Mouse (Mus musculus) midbrain, embryonic 10.5 days (tissue): Measurements from ENCODE around the gene Pdzrn3. TPM values are rescaled to one million over a fixed set of nuclear protein-coding genes. Genes with fewer than 3 reads are reported as not detected.

Source experiments
- DNase-seq: peaks from one replicate; pipeline ENCODE4 v3.0.0-alpha.2; 2017; ENCODE audit warnings: low spot score
- H3K27ac ChIP-seq: fragments of 300-500 bp; sonication (generic); replicated peaks from 2 replicates; pipeline ENCODE4 v1.5.1; 2016; ENCODE audit warnings: mild to moderate bottlenecking
- H3K27me3 ChIP-seq: fragments of 300-500 bp; sonication (generic); 2 replicates; pipeline ENCODE4 v1.6.1; 2016; ENCODE audit warnings: low read depth, mild to moderate bottlenecking; ENCODE audit not compliant: poor library complexity, severe bottlenecking
- H3K36me3 ChIP-seq: fragments of 300-500 bp; sonication (generic); 2 replicates; pipeline ENCODE4 v1.6.1; 2016; ENCODE audit warnings: mild to moderate bottlenecking, moderate library complexity
- H3K4me1 ChIP-seq: fragments of 300-500 bp; sonication (generic); 2 replicates; pipeline ENCODE4 v1.6.1; 2016
- H3K4me3 ChIP-seq: fragments of 300-500 bp; sonication (generic); 2 replicates; pipeline ENCODE4 v1.5.1; 2016; ENCODE audit warnings: mild to moderate bottlenecking, moderate library complexity
- H3K9me3 ChIP-seq: fragments of 300-500 bp; sonication (generic); replicated peaks from 2 replicates; pipeline ENCODE4 v1.6.1; 2016; ENCODE audit warnings: mild to moderate bottlenecking
- WGBS: fragments of 180-500 bp; shearing (Covaris S2); methylation state at CpG from one replicate; pipeline ENCODE4 v1.1.7; 2016; 5-methylcytosine and 5-hydroxymethylcytosine counted together
- polyA plus RNA-seq: library from polyadenylated mRNA; unstranded; fragments of >200 nt; fragmentation: Nextera tagmentation; extraction: Ambion mirVana; gene quantifications from 2 replicates; pipeline ENCODE4 v1.2.1, GENCODE M21; 2016

Gene Pdzrn3
- polyA plus RNA-seq, 1 experiment from 2014 or later: 5.4 TPM

DNA sequence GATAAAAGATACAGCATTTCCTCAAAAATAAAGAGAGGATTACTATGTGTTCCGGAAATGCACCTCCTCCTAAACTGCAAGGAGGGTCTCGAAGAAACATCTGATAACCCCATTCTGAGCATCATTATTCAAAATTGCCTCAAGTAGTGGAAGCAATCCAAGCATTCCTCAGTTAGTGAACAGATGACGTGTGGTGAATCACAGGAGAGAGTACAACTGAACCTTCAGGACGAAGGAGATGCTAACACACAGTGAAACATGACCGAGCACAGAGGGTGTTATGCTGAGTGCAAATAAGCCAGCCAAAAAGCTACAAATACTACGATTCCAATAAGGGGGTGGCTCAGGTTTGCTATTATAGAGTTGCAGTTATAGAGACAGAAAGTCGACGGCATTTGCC, 101.4 kb downstream of the Pdzrn3 start:
- WGBS: 87% methylated on average over 8 of the region's 8 CpGs
- H3K27ac ChIP-seq: no peak overlapping the region
- no peaks in the 10 kb centered on the region for H3K36me3 ChIP-seq
- H3K4me1 ChIP-seq: peaks cover 45% of the 10 kb centered on the region
- H3K9me3 ChIP-seq: no peaks in the 10 kb centered on the region
- H3K4me3 ChIP-seq: no peak overlapping the region
- DNase-seq: no peak
- H3K27me3 ChIP-seq: peaks cover 70% of the 10 kb centered on the region

DNA sequence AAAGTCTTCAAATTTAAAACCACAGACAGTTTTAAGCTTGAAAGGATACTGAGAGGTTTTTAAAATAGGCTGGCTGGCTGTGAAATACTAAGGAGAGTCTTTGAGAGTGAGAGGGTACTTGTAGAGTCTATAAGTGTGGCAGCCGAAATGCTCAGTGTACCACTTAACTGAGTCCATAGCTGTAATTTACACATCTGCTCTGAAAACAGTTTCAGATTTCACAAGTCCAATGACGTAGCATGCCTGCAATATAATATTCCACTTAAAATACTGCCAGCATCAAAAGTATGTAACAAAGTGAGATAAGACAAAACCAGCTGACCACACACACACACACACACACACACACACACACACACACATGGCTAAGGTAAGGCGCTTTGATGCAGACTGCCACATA, 101.9 kb downstream of the Pdzrn3 start:
- no peak for DNase-seq
- Histone ChIP-seq H3K27ac (no peak overlapping the region), H3K27me3 (peaks cover 74% of the 10 kb centered on the region), H3K36me3 (no peaks in the 10 kb centered on the region), H3K4me3 (no peak overlapping the region), H3K9me3 (no peaks in the 10 kb centered on the region), H3K4me1 (peaks cover 40% of the 10 kb centered on the region)
- 83% methylated on average over 3 of the region's 3 CpGs for WGBS

DNA sequence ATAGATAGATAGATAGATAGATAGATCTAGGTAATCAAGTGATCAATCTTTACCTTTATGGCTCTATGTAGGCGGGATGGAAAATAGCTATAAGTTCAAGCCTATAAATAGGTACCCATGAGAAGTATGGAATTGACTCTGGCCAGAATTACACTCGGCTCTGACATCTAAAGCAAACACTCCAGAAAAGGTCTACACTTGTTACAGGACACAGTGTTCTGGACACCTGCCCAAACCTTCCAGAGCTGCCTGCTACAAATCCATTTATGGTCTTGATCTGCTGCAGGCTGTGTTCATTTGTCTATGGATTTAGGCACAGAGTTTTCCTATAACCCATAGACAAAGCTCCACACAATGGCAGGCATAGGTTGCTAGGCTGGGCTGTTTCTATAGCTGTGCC, 102.9 kb downstream of the Pdzrn3 start:
- Histone ChIP-seq H3K27ac (no peak overlapping the region), H3K9me3 (no peaks in the 10 kb centered on the region), H3K27me3 (peaks cover 80% of the 10 kb centered on the region), H3K4me1 (peaks cover 41% of the 10 kb centered on the region), H3K36me3 (no peaks in the 10 kb centered on the region), H3K4me3 (no peak overlapping the region)
- DNase-seq: no peak
- 86% methylated on average over 2 of the region's 2 CpGs for WGBS

DNA sequence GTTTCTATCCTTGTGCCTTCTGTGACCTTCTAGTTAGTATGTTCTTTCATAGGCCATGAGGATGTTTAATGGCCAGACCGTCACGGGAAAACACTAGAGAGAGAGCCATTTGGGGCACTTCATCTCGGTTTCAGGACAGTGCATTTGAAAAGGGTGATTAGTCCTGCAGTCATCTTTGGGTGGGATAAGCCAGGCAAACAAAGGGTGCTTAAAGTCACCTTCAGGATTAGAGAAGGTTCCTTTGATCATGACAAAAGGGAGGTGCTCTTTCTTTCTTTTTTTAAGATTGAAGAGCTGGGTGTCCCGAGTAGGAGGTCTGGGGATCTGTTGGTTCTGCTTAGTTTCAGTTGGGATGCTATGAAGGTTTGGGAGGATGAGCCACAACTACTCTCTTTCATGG, 105.4 kb downstream of the Pdzrn3 start:
- Histone ChIP-seq H3K4me1 (peaks cover 52% of the 10 kb centered on the region), H3K27me3 (peaks cover 71% of the 10 kb centered on the region), H3K4me3 (no peak overlapping the region), H3K27ac (no peak overlapping the region), H3K36me3 (no peaks in the 10 kb centered on the region), H3K9me3 (no peaks in the 10 kb centered on the region)
- DNase-seq: no peak
- 5% methylated on average over 4 of the region's 4 CpGs for WGBS

DNA sequence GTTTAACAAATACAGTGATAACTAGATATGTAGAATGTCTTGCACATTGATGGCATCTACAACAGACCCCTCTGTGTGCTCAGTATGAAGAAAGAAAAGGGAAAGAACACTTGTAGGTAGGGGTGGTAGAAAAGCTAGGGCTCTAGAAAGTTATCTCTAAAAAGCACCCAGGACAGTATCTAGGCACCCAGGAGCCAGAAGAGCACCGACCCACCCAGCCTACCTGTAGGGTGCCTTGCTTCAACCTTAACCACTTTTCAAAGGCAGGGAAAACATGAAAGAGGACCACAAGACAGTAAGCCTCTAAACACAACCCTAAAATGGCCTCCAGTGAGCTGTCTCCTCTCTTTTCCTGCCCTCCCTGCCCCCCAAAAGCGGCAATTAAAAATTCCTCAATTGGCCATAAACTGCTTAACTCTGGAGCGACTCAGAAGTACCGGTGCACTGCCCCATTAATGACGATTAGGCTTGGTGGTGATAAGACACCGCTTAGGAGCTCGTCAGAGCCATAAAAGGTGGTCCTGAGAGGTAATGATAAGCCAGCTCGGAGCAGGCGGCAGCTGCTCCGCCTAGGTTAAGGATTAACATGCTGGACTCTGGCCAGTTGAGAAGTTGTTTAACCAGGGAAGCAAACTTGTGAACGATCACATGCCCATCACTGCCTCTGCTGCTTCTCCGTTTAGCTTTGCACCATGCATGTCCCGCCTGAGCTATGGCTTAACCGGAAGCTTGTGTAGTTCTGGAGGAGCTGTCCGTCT, 106.1 kb downstream of the Pdzrn3 start:
- peaks cover 59% of the 10 kb centered on the region for H3K4me1 ChIP-seq
- no peaks in the 10 kb centered on the region for H3K9me3 ChIP-seq
- H3K36me3 ChIP-seq: no peaks in the 10 kb centered on the region
- peaks cover 66% of the 10 kb centered on the region for H3K27me3 ChIP-seq
- DNase-seq: no peak
- WGBS: 33% methylated on average over 15 of the region's 15 CpGs
- no peak overlapping the region for H3K27ac ChIP-seq
- H3K4me3 ChIP-seq: no peak overlapping the region

DNA sequence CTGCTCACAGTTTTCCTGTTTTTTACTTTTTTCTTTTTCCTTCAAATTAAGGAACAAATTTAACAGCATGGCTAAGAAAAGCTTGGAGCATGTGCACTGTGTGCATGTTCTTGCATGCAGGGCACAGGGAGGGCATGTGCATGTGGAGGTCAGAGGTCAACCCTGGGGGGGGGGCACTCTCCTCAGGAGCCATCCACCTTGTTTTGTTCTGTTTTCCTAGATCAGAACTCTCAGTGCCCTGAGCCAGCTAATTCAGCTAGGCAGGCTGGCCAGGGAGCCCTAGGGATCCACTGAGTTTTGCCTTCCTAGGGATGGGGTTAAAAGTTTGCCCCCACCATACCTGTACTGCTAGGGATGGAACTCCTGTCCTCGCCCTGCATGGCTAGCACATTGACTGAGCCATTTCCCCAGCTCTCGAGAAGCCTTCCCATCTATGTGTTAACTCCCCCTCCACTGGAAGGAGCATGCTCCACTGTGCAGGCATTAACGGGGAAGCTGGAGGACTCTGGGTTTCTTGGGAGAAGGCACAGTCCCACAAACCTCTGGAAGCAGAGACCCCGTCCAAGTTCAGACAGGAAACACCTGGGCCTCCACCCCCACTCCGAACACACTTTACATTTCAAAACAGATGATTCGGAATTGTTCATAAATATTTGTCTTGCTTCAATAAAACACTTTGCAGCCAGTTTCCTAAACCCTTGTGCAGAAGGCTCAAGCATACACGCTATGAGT, 107.4 kb downstream of the Pdzrn3 start:
- H3K4me1 ChIP-seq: peaks cover 67% of the 10 kb centered on the region
- H3K36me3 ChIP-seq: no peaks in the 10 kb centered on the region
- 53% methylated on average over 7 of the region's 7 CpGs for WGBS
- no peaks in the 10 kb centered on the region for H3K9me3 ChIP-seq
- peak overlapping the region; percentile 52; the same call in 1 of the 2 replicates for H3K27ac ChIP-seq
- no peak for DNase-seq
- peaks cover 65% of the 10 kb centered on the region for H3K27me3 ChIP-seq
- H3K4me3 ChIP-seq: no peak overlapping the region

DNA sequence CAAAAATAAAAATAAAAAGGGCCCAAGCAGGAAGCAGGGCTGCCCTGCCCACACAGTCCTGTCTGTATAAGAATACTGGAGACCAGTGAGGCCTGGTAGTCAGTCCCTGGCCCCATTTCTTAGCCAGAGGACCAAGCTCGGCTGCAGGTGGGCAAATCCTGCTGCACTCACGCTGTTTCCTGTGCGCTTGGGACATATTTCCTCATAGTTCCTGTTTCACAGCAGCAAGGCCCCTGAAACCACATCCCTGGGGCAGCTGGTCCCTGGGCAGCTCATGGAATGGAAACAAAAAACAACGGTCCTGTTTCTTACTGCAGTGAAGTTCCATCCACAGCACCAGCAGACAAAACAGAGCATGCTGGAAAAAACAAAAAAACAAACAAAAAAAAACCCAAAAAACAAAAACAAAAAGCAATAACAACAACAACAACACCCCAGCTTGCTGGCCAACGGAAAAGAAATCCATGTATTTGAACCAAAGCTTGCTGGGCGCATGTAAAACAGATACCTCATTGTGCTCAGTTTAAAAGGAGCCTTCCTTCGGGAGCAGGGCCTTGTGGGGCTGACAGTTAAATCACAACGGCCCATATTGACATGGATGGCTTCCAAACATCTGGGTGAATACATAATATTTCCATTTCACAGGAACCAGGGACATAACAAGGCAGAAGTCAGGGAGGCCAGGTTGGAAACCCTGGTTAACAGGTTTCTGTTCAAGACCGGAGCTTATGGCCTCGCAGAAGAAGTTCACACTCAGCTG, 108.2 kb downstream of the Pdzrn3 start:
- H3K9me3 ChIP-seq: no peaks in the 10 kb centered on the region
- WGBS: 40% methylated on average over 10 of the region's 10 CpGs
- H3K4me3 ChIP-seq: no peak overlapping the region
- peak overlapping the region; percentile 52; the same call in 1 of the 2 replicates for H3K27ac ChIP-seq
- DNase-seq: no peak
- H3K27me3 ChIP-seq: peaks cover 66% of the 10 kb centered on the region
- H3K36me3 ChIP-seq: no peaks in the 10 kb centered on the region
- peaks cover 71% of the 10 kb centered on the region for H3K4me1 ChIP-seq

DNA sequence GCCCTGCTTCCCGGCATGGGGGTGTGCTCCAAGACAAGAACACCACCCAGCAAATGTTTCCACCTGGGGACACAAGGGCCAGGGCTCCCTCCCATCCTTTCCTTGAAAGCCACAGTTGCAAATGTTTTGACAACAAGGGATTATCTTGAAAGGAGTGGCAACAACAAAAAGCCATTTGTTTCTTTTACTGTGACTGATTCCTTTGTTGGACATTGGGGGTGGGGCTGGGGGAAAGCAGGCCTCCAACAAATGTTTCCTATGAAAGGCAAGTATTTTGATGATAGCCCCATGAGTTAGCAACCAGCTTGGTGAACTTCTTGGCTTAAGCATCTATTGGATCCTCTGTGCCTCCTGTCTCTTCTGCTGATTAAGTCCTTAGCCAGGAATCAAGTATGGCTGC, 109.4 kb downstream of the Pdzrn3 start:
- no peak for DNase-seq
- Histone ChIP-seq H3K4me1 (peaks cover 84% of the 10 kb centered on the region), H3K9me3 (no peaks in the 10 kb centered on the region), H3K27me3 (peaks cover 61% of the 10 kb centered on the region), H3K36me3 (no peaks in the 10 kb centered on the region), H3K4me3 (no peak overlapping the region), H3K27ac (no peak overlapping the region; the same call in 1 of the 2 replicates)
- WGBS: 5% methylated on average over 1 of the region's 1 CpGs

DNA sequence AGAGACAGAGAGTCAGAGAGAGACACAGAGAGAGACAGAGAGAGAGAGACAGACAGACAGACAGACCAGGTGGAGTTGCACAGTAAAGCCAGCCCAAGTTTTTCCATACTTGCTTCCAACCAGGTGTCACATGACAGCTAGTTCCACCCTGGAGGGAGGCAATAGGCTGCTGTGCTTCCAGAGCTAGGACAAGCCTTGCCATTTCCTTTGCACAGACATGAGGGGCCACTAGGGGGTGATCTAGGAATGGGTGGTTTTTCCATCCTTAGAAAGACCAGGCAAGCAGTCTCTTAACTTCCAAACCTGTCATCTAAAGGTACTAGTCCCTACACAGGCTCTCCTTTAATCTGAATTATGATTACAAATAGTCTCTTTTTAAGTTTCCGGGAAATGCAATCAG, 110.9 kb downstream of the Pdzrn3 start:
- Histone ChIP-seq H3K36me3 (no peaks in the 10 kb centered on the region), H3K4me1 (peaks cover 89% of the 10 kb centered on the region), H3K27ac (no peak overlapping the region), H3K27me3 (peaks cover 47% of the 10 kb centered on the region), H3K9me3 (no peaks in the 10 kb centered on the region), H3K4me3 (no peak overlapping the region)
- DNase-seq: peak; percentile 64
- 31% methylated on average over 1 of the region's 1 CpGs for WGBS

DNA sequence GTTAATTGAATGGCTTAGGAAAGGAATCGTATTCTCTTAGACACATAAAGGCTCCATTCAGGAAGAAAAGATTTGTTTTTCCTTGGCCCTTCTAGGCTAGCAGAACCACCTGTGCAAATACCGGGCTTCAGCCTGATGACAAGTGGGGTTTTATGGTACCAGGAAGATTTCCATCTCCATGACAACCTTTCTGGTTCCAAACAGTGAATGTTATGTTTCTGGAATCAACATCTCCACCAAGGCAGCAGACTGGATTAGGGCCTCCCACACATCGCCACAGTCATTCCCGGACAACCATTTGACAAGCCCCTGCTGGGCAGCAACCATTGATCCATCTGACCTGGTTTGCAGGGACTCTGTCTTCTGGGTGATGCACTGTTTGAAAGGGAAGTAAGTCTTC, 114.2 kb downstream of the Pdzrn3 start:
- no peaks in the 10 kb centered on the region for H3K36me3 ChIP-seq
- peak; percentile 49 for DNase-seq
- no peaks in the 10 kb centered on the region for H3K9me3 ChIP-seq
- H3K4me1 ChIP-seq: peaks cover 63% of the 10 kb centered on the region
- 7% methylated on average over 4 of the region's 4 CpGs for WGBS
- peaks cover 23% of the 10 kb centered on the region for H3K27me3 ChIP-seq
- no peak overlapping the region; the same call in 1 of the 2 replicates for H3K27ac ChIP-seq
- H3K4me3 ChIP-seq: no peak overlapping the region

DNA sequence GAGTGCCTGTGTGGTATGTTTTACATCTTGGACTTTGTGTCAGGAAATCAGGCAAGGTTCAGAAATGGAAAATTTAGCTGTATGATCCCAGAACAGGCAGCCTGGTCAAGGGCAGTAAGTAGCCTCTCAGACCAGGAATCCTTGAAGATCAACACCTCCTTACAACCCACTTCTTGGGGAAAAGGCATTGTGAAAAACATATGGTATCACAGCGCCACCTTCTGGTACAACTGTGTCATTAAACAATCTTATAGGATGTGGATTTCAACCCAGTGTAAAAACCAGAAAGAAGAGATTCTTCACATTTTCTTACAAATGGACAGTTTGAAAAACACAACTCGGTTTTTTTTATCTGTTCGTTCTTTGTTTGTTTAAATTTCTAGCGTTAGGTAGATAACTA, 116.2 kb downstream of the Pdzrn3 start:
- DNase-seq: peak; percentile 45
- no peak overlapping the region for H3K27ac ChIP-seq
- H3K4me1 ChIP-seq: peaks cover 44% of the 10 kb centered on the region
- H3K36me3 ChIP-seq: no peaks in the 10 kb centered on the region
- WGBS: 7% methylated on average over 4 of the region's 4 CpGs
- no peaks in the 10 kb centered on the region for H3K9me3 ChIP-seq
- no peak overlapping the region for H3K4me3 ChIP-seq
- H3K27me3 ChIP-seq: peaks cover 13% of the 10 kb centered on the region

DNA sequence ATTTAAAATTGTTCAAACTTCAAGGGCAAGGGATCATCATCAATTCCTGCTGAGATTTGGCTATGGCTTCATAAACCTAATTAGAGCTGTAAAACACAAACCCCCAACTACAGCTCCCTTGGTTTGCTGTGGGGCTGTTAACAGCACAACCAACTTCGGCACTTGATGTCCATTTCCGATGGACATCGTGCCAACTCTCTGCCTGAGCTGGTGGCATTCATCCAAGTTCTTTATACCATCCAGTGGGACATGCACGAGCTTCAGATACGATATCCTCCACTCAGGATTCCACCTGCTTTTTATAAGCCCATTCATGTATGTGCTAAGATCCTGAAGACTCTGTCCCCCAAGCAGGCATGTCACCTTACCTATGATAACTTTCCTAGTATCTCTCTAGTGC, 118.3 kb downstream of the Pdzrn3 start:
- no peaks in the 10 kb centered on the region for H3K9me3 ChIP-seq
- no peaks in the 10 kb centered on the region; the same call in 1 of the 2 replicates for H3K27me3 ChIP-seq
- H3K27ac ChIP-seq: no peak overlapping the region
- WGBS: 94% methylated on average over 5 of the region's 5 CpGs
- H3K36me3 ChIP-seq: no peaks in the 10 kb centered on the region
- H3K4me1 ChIP-seq: peaks cover 43% of the 10 kb centered on the region
- H3K4me3 ChIP-seq: no peak overlapping the region
- DNase-seq: no peak
